Mouse (Mus musculus) kidney, adult 8-10 months (tissue): ENCODE results near the gene Ndufab1.
A peak's percentile ranks its signal among the peaks of the same experiment; 100 is the strongest.

Experiments used
- DNase-seq, 2 experiments: peaks; one replicate each; pipeline ENCODE4 v3.0.0; 2022

Gene Ndufab1

GRCm38 (mm10) chr7:122101747-122102244 is at the start of gene Ndufab1:
Ndufab1 (minus strand) TSS chr7:122101886.
- peak; percentile 84 to 88 for DNase-seq

GRCm38 (mm10) chr7:122140991-122141390 is 39.3 kb upstream of the Ndufab1 start:
- DNase-seq = peak; percentile 34 to 48

- DNase-seq = no peak
Observed at GRCm38 (mm10) chr7:122138190-122138589, 36.5 kb upstream of the Ndufab1 start.

- DNase-seq = peak in 1 of 2 experiments; percentile 66
Observed at GRCm38 (mm10) chr7:122137071-122137470, 35.4 kb upstream of the Ndufab1 start.

- DNase-seq = peak; percentile 14 to 48
Observed at GRCm38 (mm10) chr7:122135070-122135469, 33.4 kb upstream of the Ndufab1 start.

GRCm38 (mm10) chr7:122133338-122133625 is 31.6 kb upstream of the Ndufab1 start:
- DNase-seq = no peak

- DNase-seq = peak; percentile 96 to 98
Observed at GRCm38 (mm10) chr7:122132497-122133337, 31.0 kb upstream of the Ndufab1 start, which contains the start of the genes Palb2 and Dctn5. Palb2 (minus strand) TSS chr7:122132985. Dctn5 (plus strand) TSS chr7:122133041.

GRCm38 (mm10) chr7:122131834-122132233 is 30.1 kb upstream of the Ndufab1 start:
- DNase-seq = no peak

- DNase-seq = peak; percentile 22 to 67
Observed at GRCm38 (mm10) chr7:122126946-122127345, 25.3 kb upstream of the Ndufab1 start.

GRCm38 (mm10) chr7:122125636-122126035 is 23.9 kb upstream of the Ndufab1 start:
- DNase-seq = no peak

- no peak for DNase-seq
Observed at GRCm38 (mm10) chr7:122123518-122123917, 21.8 kb upstream of the Ndufab1 start.

GRCm38 (mm10) chr7:122108206-122108605 is 6.5 kb upstream of the Ndufab1 start:
- peak; percentile 19 to 60 for DNase-seq

- peak in 1 of 2 experiments; percentile 16 for DNase-seq
Observed at GRCm38 (mm10) chr7:122101014-122101746, 506 bp downstream of the Ndufab1 start.

GRCm38 (mm10) chr7:122099222-122099621 is 2.5 kb downstream of the Ndufab1 start:
- peak; percentile 46 to 50 for DNase-seq

GRCm38 (mm10) chr7:122098009-122098408 is 3.7 kb downstream of the Ndufab1 start:
- no peak for DNase-seq

GRCm38 (mm10) chr7:122094564-122095330 is 6.9 kb downstream of the Ndufab1 start:
- DNase-seq = no peak

- no peak for DNase-seq
Observed at GRCm38 (mm10) chr7:122087195-122087982, 14.3 kb downstream of the Ndufab1 start.

GRCm38 (mm10) chr7:122081071-122081470 is 20.6 kb downstream of the Ndufab1 start:
- no peak for DNase-seq

GRCm38 (mm10) chr7:122079798-122080554 is 21.7 kb downstream of the Ndufab1 start:
- peak; percentile 44 to 50 for DNase-seq

GRCm38 (mm10) chr7:122074374-122074773 is 27.3 kb downstream of the Ndufab1 start:
- DNase-seq = no peak
